Comparison of ENCODE assay signal across 16 mouse cellular contexts in the genomic region with DNA sequence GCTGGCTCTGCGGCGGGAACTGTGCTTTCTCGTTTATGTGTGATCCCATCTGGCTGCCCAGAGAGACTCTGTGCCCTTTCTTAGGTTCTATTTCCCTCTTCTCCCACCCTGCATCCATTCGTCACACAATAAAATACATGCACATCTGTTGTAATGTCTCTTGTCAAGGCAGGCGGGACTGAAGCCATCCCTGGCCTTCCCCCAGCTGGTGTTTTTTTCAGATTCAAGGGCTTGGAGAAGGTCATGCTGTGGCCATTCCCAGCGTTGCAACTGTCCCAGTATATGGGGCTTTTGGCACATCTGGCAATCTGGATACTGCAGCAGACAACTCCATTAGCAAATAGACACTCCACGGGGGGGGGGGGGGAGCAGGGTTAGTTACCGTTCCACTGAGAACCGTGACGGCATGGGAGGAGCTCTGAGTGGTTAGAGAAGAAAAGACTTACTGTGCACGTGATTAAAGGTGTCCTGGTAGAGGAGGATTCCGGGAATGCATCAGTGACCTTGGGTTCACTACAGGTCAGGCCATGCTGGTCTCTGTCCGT.
DNase-seq lines count a peak whose midpoint lies in the region; ATAC-seq lines count a peak whose summit lies in the region.
"Had no signal": no experiment of that assay in that cellular context is flagged by ENCODE, and none has a peak within 500 bp of the region (broad histone marks: within the 10 kb centered on the region; RNA-seq: fewer than 3 reads in every experiment).

No protein-coding gene starts in this region.

- no peaks in the 10 kb centered on the region for H3K9me3 ChIP-seq in kidney, embryonic 14.5 days (ENCODE audit: control insufficient read depth, low read length)
- no peaks in the 10 kb centered on the region for H3K9me3 ChIP-seq in neural tube, embryonic 15.5 days (replicated peaks)
- H3K9me3 ChIP-seq: embryonic facial prominence, embryonic 15.5 days; heart, embryonic 10.5 days; stomach, embryonic 15.5 days had no signal

- 19% methylated on average over 13 of the region's 13 CpGs for WGBS in kidney, embryonic 14.5 days
- 34% methylated on average over 13 of the region's 13 CpGs for WGBS in neural tube, embryonic 15.5 days

- 0 out of 2 replicates have a peak, but pooled peaks have one; percentile 17 for ATAC-seq in kidney, embryonic 14.5 days (ENCODE audit: low FRiP score, low TSS enrichment)
- ATAC-seq in neural tube, embryonic 15.5 days (ENCODE audit: low FRiP score), result no peak
- ATAC-seq: forebrain, embryonic 14.5 days had no signal

- H3K4me3 ChIP-seq in kidney, embryonic 14.5 days (ENCODE audit: low read length), result no peak overlapping the region
- H3K4me3 ChIP-seq in neural tube, embryonic 15.5 days (replicated peaks), result no peak overlapping the region
- H3K4me3 ChIP-seq: embryonic facial prominence, embryonic 15.5 days; gastrocnemius, adult 2 months; heart, embryonic 10.5 days; myocyte; stomach, embryonic 15.5 days had no signal

- H3K27me3 ChIP-seq in kidney, embryonic 14.5 days (ENCODE audit: control insufficient read depth, insufficient read depth, low read length), result no peaks in the 10 kb centered on the region
- H3K27me3 ChIP-seq in neural tube, embryonic 15.5 days (replicated peaks), result no peaks in the 10 kb centered on the region
- H3K27me3 ChIP-seq: embryonic facial prominence, embryonic 15.5 days; stomach, embryonic 15.5 days had no signal

- H3K9ac ChIP-seq in kidney, embryonic 14.5 days (ENCODE audit: low read depth, low read length), result no peak overlapping the region
- H3K9ac ChIP-seq in neural tube, embryonic 15.5 days (replicated peaks), result no peak overlapping the region
- H3K9ac ChIP-seq: embryonic facial prominence, embryonic 15.5 days; liver, embryonic 14.5 days; stomach, embryonic 15.5 days had no signal

- DNase-seq in kidney, adult 11 months, result no peak
- DNase-seq in neural tube, embryonic 10.5 days (ENCODE audit: extremely low spot score, low spot score), result peak; percentile 51
- DNase-seq in embryo, embryonic 11.5 days (ENCODE audit: low read depth, low spot score), result peak; percentile 14
- no peak for DNase-seq in layer of hippocampus, adult 9-11 months
- no peak for DNase-seq in left cerebral cortex, adult 11 months (ENCODE audit: low spot score)
- DNase-seq: cerebellum, adult 9-10 months; gastrocnemius, adult 2 months; thymus, postnatal 25 days had no signal

- no peak overlapping the region for H3K4me2 ChIP-seq in kidney, embryonic 14.5 days (replicated peaks; ENCODE audit: low read depth, low read length)
- no peak overlapping the region for H3K4me2 ChIP-seq in neural tube, embryonic 15.5 days
- H3K4me2 ChIP-seq: embryonic facial prominence, embryonic 15.5 days; stomach, embryonic 15.5 days had no signal

- H3K4me1 ChIP-seq in kidney, embryonic 14.5 days (ENCODE audit: control insufficient read depth, insufficient read depth, low read length), result peaks cover 19% of the 10 kb centered on the region
- peaks cover 9% of the 10 kb centered on the region; the same call in 1 of the 2 replicates for H3K4me1 ChIP-seq in neural tube, embryonic 15.5 days
- H3K4me1 ChIP-seq: heart, embryonic 10.5 days; stomach, embryonic 15.5 days had no signal

- H3K36me3 ChIP-seq in kidney, embryonic 14.5 days (ENCODE audit: control insufficient read depth, insufficient read depth, low read length), result no peaks in the 10 kb centered on the region
- H3K36me3 ChIP-seq in neural tube, embryonic 15.5 days, result no peaks in the 10 kb centered on the region
- H3K36me3 ChIP-seq: embryonic facial prominence, embryonic 15.5 days; heart, embryonic 10.5 days; stomach, embryonic 15.5 days had no signal

- peak overlapping the region; percentile 7; the same call in 1 of the 2 replicates for H3K27ac ChIP-seq in kidney, embryonic 14.5 days (ENCODE audit: low read depth, low read length)
- H3K27ac ChIP-seq in neural tube, embryonic 15.5 days (replicated peaks), result no peak overlapping the region
- H3K27ac ChIP-seq: embryonic facial prominence, embryonic 15.5 days; gastrocnemius, adult 2 months; heart, embryonic 10.5 days; liver, embryonic 14.5 days; stomach, embryonic 15.5 days had no signal

Comparison
In these comparisons a context has a peak if more than half of its experiments do, and no peak if none do; other contexts are left out.
1. DNase-seq: peak in neural tube, embryonic 10.5 days (single experiment) and embryo, embryonic 11.5 days (single experiment); none in kidney, adult 11 months (single experiment), layer of hippocampus, adult 9-11 months (single experiment) and left cerebral cortex, adult 11 months (single experiment).